ENCODE assay signal across 15 mouse cellular contexts in the genomic region with DNA sequence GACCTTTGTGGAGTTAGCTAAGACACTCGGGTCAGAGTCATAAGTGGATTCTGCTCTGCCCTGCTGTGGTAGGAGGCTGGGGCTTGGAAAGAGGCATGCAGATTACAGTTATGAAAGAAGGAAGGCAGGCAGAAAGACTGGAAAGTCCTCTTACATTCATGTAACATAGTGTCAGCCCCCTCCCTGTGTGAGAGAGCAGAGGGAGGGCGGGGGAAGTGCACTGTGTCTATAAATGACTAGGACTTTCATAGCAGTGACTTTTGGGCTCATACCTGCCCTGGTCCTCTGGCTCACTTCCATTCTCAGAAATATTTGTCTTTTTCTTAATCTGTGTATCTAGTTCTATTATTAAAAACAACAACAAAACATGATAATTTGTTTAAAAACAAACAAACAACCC. TPM values are rescaled to one million over a fixed set of nuclear protein-coding genes. Genes with fewer than 3 reads are reported as not detected.
DNase-seq lines count a peak whose midpoint lies in the region; ATAC-seq and TF ChIP-seq lines count a peak whose summit lies in the region.
"Had no signal": no experiment of that assay in that cellular context is flagged by ENCODE, and none has a peak within 500 bp of the region (broad histone marks: within the 10 kb centered on the region; RNA-seq: fewer than 3 reads in every experiment).

No protein-coding gene starts in this region.

- intact Hi-C loops in gastrocnemius, adult 2 months (cut with DNase I) = no loop called here
- intact Hi-C loops in gastrocnemius, postnatal 14 days (cut with DNase I; ENCODE audit: low total_unique reads) = no loop called here

- no peaks in the 10 kb centered on the region for H3K9me3 ChIP-seq in liver, embryonic 16.5 days (replicated peaks; ENCODE audit: control insufficient read depth, low read length)
- H3K9me3 ChIP-seq in forebrain, embryonic 13.5 days (replicated peaks) = no peaks in the 10 kb centered on the region
- H3K9me3 ChIP-seq: limb, embryonic 13.5 days; midbrain, embryonic 13.5 days had no signal

- no peak overlapping the region for H3K9ac ChIP-seq in liver, embryonic 16.5 days (ENCODE audit: low read depth, low read length)
- H3K9ac ChIP-seq in forebrain, embryonic 13.5 days = no peak overlapping the region
- H3K9ac ChIP-seq: hindbrain, embryonic 14.5 days; limb, embryonic 13.5 days; midbrain, embryonic 13.5 days had no signal

- H3K36me3 ChIP-seq in testis, adult 2 months (ENCODE audit: control insufficient read depth, insufficient read depth, low read length) = no peaks in the 10 kb centered on the region
- H3K36me3 ChIP-seq in liver, embryonic 16.5 days (ENCODE audit: control insufficient read depth, insufficient read depth) = no peaks in the 10 kb centered on the region; the same call in 1 of the 2 replicates
- no peaks in the 10 kb centered on the region for H3K36me3 ChIP-seq in thymus, adult 2 months (ENCODE audit: control insufficient read depth, insufficient read depth, low read length)
- H3K36me3 ChIP-seq in forebrain, embryonic 13.5 days (ENCODE audit: poor library complexity, severe bottlenecking) = peaks cover 13% of the 10 kb centered on the region; the same call in 1 of the 2 replicates
- H3K36me3 ChIP-seq: midbrain, embryonic 13.5 days had no signal

- peak; percentile 44; the same call in 1 of the 2 replicates for ATAC-seq in liver, embryonic 16.5 days (ENCODE audit: low read depth)
- ATAC-seq in forebrain, embryonic 13.5 days = no peak
- ATAC-seq: midbrain, embryonic 13.5 days had no signal

- H3K27me3 ChIP-seq in testis, adult 2 months (ENCODE audit: control insufficient read depth, insufficient read depth, low read length) = no peaks in the 10 kb centered on the region
- no peaks in the 10 kb centered on the region for H3K27me3 ChIP-seq in liver, embryonic 16.5 days (ENCODE audit: control insufficient read depth, insufficient read depth, low read depth, low read length)
- no peaks in the 10 kb centered on the region for H3K27me3 ChIP-seq in thymus, adult 2 months (ENCODE audit: control insufficient read depth, insufficient read depth, low read length)
- no peaks in the 10 kb centered on the region for H3K27me3 ChIP-seq in forebrain, embryonic 13.5 days
- H3K27me3 ChIP-seq: limb, embryonic 13.5 days; midbrain, embryonic 13.5 days had no signal

- H3K4me1 ChIP-seq in testis, adult 2 months (ENCODE audit: control insufficient read depth, insufficient read depth, low read length) = peaks cover 2% of the 10 kb centered on the region; the same call in 1 of the 2 replicates
- peaks cover 9% of the 10 kb centered on the region for H3K4me1 ChIP-seq in liver, embryonic 16.5 days (ENCODE audit: control insufficient read depth, low read depth, low read length)
- H3K4me1 ChIP-seq in thymus, adult 2 months (replicated peaks; ENCODE audit: control insufficient read depth, insufficient read depth, low read length) = peaks cover 4% of the 10 kb centered on the region
- peaks cover 8% of the 10 kb centered on the region for H3K4me1 ChIP-seq in forebrain, embryonic 13.5 days
- H3K4me1 ChIP-seq: midbrain, embryonic 13.5 days had no signal

- no peak overlapping the region for H3K4me3 ChIP-seq in gastrocnemius, adult 2 months
- no peak overlapping the region for H3K4me3 ChIP-seq in testis, adult 2 months (ENCODE audit: control insufficient read depth, low read depth, low read length)
- no peak overlapping the region for H3K4me3 ChIP-seq in liver, embryonic 16.5 days (ENCODE audit: low read depth, low read length)
- no peak overlapping the region for H3K4me3 ChIP-seq in thymus, adult 2 months (ENCODE audit: control insufficient read depth, insufficient read depth, low read length)
- no peak overlapping the region for H3K4me3 ChIP-seq in forebrain, embryonic 13.5 days
- H3K4me3 ChIP-seq: left cerebral cortex, adult 2 months; limb, embryonic 13.5 days; midbrain, embryonic 13.5 days had no signal

- 52% methylated on average over 2 of the region's 2 CpGs for WGBS in liver, embryonic 16.5 days (ENCODE audit: insufficient replicate concordance)
- WGBS in thymus, adult 2 months = 96% methylated on average over 2 of the region's 2 CpGs
- 85% methylated on average over 2 of the region's 2 CpGs for WGBS in forebrain, embryonic 13.5 days

- H3K4me2 ChIP-seq in liver, embryonic 16.5 days (ENCODE audit: low read depth, low read length) = no peak overlapping the region
- H3K4me2 ChIP-seq in forebrain, embryonic 13.5 days = no peak overlapping the region
- H3K4me2 ChIP-seq: hindbrain, embryonic 14.5 days; limb, embryonic 13.5 days; midbrain, embryonic 13.5 days had no signal

- no peak for TF ChIP-seq POLR2A in testis, adult 2 months (IDR thresholded peaks at IDR 0.05; ENCODE audit: control insufficient read depth, low read depth, low read length)
- no peak for TF ChIP-seq POLR2A in thymus, adult 2 months (IDR thresholded peaks at IDR 0.05; ENCODE audit: control insufficient read depth, extremely low read depth, insufficient read depth, low read length, poor library complexity)

- peak overlapping the region; percentile 64; the same call in 1 of the 2 replicates for H3K27ac ChIP-seq in gastrocnemius, adult 2 months
- peak overlapping the region; percentile 39; the same call in 1 of the 2 replicates for H3K27ac ChIP-seq in testis, adult 2 months (ENCODE audit: control insufficient read depth, insufficient read depth, low read depth, low read length)
- no peak overlapping the region for H3K27ac ChIP-seq in liver, embryonic 16.5 days (ENCODE audit: low read length)
- H3K27ac ChIP-seq in thymus, adult 2 months (ENCODE audit: control insufficient read depth, insufficient read depth, low read length) = no peak overlapping the region
- H3K27ac ChIP-seq in forebrain, embryonic 13.5 days = no peak overlapping the region
- H3K27ac ChIP-seq: hindbrain, embryonic 14.5 days; left cerebral cortex, adult 2 months; limb, embryonic 13.5 days; midbrain, embryonic 13.5 days had no signal

- no peak for DNase-seq in gastrocnemius, adult 2 months
- DNase-seq in gastrocnemius, postnatal 14 days = no peak
- DNase-seq in testis, postnatal 10 days (ENCODE audit: low spot score) = no peak
- DNase-seq in thymus, adult 2 months = no peak
- no peak for DNase-seq in embryo, embryonic 11 days
- DNase-seq: adrenal gland, postnatal 25 days; kidney, adult 8-10 months; thymus, postnatal 14 days had no signal

- TF ChIP-seq CTCF in gastrocnemius, adult 2 months (IDR thresholded peaks at IDR 0.05) = no peak
- no peak for TF ChIP-seq CTCF in testis, adult 2 months (IDR thresholded peaks at IDR 0.05; ENCODE audit: control insufficient read depth, insufficient read depth, insufficient replicate concordance, low read depth, low read length)
- TF ChIP-seq CTCF in thymus, adult 2 months (IDR thresholded peaks at IDR 0.05; ENCODE audit: borderline replicate concordance, control insufficient read depth, extremely low read depth, insufficient read depth, low read length, poor library complexity) = no peak

RNA-seq across cellular contexts. Expression of gene Elovl6, which starts 33.9 kb away (rescaled TPM):
- total RNA-seq in gastrocnemius, adult 2 months (2021) = under 1 TPM; 0.33 to 0.89 TPM
- total RNA-seq in gastrocnemius, postnatal 14 days (2021) = 1 to 10 TPM; 1.4 to 4.5 TPM
- polyA plus RNA-seq in testis, adult 2 months (2012; rRNA removed) = 13.3 and 14.0 TPM in 2 replicates
- 11.0 and 15.0 TPM in 2 replicates for polyA plus RNA-seq in liver, embryonic 16.5 days (2015; fragmentation: Nextera tagmentation; extraction: Ambion mirVana)
- 24.8 and 40.2 TPM in 2 replicates for polyA plus RNA-seq in thymus, adult 2 months (2012; rRNA removed)
- polyA plus RNA-seq in forebrain, embryonic 13.5 days (2015; fragmentation: Nextera tagmentation; extraction: Ambion mirVana) = 33.5 and 34.9 TPM in 2 replicates

Comparison
In these comparisons a context has a peak if more than half of its experiments do, and no peak if none do; other contexts are left out.
1. H3K27ac ChIP-seq: peak in gastrocnemius, adult 2 months (single experiment) and testis, adult 2 months (single experiment); none in liver, embryonic 16.5 days (single experiment), thymus, adult 2 months (single experiment) and forebrain, embryonic 13.5 days (single experiment).